Mouse (Mus musculus) megakaryocyte, adult 5-6 weeks (primary cell): Measurements from ENCODE around the gene Gm42417. TPM values are rescaled to one million over a fixed set of nuclear protein-coding genes. Genes with fewer than 3 reads are reported as not detected.
"Not testable (repeated sequence)": the region's sequence is repeated elsewhere in the genome, so short reads cannot be mapped to it uniquely, and the experiment has no call there.

Experiments
- ATAC-seq: 2 replicates; pipeline ENCODE4 v1.8.0; 2016; ENCODE audit warnings: mild to moderate bottlenecking, inconsistent platforms; ENCODE audit not compliant: poor library complexity, severe bottlenecking
- total RNA-seq, 2 experiments: library from RNA; stranded (forward) in 1 of 2; stranded (reverse) in 1 of 2; fragments of 153-499, 151-499 nt in 1 of 2; fragments of 221-1000, 200-1000 nt in 1 of 2; gene quantifications; 2 replicates each; pipeline versions ENCODE4 v1.2.3 to v1.2.4; 2015 to 2017

Gm42417 gene
- total RNA-seq, 2 experiments from 2014 or later, result not detected

- ATAC-seq, result peak; percentile 99
These were observed 7.8 kb upstream of the Gm42417 start, which contains the start of gene Ankrd39 for GRCm38 (mm10) chr1:36546888-36547471. Gene Ankrd39, minus strand, starts transcription at chr1:36547445.

DNA sequence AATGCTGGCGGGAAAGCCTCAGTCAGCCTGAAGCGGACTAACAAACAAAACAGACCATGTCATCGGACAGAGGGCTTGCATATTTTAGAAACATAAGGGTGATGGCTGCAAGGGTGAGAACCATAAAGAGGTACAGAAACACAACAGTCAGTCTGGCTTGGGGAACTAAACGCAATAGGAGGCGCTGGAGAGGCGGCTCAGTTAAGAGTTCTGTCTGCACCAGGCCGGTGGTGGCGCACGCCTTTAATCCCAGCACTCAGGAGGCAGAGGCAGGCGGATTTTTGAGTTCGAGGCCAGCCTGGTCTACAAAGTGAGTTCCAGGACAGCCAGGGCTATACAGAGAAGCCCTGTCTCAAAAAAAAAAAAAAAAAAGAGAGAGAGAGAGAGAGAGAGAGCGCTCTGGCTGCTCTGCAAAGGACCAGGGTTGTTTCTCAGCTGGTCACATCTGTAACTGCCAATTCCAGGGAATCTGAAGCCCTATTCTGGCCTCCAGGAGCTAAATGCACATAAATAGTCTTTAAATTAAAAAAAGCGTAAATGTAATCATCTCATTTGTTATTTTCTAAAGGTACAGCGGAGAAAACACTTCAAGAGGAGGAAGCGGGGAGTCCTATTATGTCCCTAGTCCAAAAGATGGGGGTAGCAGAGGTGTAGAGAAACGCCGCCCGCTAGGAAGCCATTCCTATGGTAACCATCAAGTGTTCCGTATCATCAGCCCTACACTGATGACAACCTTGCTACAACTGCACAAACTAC lies 6.8 kb upstream of the Gm42417 start:
- ATAC-seq, result no peak

DNA sequence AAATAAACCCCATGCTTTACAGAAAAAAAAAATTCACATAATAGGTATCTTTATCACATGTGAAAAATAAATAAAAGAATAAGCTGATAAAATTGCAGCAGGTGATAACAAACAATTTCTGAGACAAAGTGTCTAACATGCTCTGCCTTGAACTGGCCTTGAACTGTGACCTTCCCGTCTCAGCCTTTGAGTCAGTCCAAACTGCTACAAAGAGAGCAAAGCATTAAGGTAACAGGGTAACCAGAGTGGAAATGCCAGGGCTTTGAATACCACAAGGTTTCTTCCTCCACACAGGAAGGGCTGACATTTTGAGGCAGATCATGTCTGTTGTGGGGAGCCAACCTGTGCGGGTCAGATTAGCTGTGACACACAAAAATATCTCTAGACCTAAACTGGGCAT lies 6.2 kb upstream of the Gm42417 start:
- ATAC-seq, result no peak

- no peak for ATAC-seq
These were observed 3.7 kb upstream of the Gm42417 start for GRCm38 (mm10) chr1:36542925-36543324.

DNA sequence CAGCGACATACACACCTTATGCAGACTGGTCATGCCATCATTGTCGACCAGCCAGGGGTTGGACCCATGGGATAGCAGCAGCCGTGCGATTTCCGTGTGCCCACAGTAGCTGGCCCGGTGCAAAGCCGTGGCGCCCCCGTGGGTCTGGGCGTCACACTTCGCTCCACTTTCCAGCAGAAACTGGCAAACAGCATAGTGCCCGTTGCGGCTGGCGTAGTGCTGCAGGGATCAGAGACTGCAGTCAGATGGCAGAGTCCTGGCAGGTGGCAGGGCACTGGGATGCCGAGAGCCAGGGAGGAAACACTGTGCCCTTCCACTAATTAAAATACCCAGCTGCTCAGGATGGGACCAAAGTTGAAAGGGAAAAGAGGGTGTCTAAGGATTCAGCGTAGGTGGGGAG lies 2.6 kb upstream of the Gm42417 start:
- ATAC-seq, result no peak

- ATAC-seq, result no peak
These were observed 1.6 kb upstream of the Gm42417 start for GRCm38 (mm10) chr1:36540807-36541206.

DNA sequence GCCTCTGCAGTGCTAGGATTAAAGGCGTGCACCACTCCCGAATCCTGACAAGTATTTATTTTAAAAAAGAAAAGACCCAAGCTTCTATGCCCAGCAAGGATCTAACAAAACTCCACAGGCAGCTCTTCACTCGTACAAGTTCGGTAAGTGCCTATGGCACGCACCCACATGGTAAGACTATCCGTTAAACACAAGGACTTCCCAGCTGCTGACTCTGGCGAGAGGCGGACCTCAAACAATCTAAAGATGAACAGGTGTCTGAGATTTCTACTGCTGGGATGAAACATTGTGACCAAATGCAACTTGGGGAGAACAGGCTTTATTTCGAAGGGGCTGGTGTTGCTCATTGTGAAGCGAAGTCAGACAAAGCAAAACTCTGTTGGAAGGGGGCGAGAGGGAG lies 903 bp upstream of the Gm42417 start:
- no peak for ATAC-seq

GRCm38 (mm10) chr1:36538727-36539126 lies 502 bp downstream of the Gm42417 start:
- no peak for ATAC-seq

DNA sequence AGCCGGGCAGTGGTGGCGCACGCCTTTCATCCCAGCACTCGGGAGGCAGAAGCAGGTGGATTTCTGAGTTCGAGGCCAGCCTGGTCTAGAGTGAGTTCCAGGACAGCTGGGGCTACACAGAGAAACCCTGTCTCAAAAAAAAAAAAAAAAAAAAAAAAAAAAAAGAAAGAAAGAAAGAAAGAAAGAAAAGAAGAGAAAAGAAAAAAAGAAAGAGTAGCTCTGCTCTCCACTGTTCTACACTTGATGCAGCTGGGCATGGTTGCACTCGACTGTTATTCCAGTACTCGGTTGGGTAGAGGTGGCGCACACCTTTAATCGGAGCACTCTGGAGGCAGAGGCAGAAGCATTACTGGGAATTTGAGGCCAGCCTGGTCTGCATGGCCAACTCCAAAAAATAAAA lies 2.4 kb downstream of the Gm42417 start, which contains the start of gene Ankrd23:
Gene Ankrd23 (minus strand): TSS at position 101 of the 400 bp plus-strand sequence.
- ATAC-seq, result not testable (repeated sequence)

DNA sequence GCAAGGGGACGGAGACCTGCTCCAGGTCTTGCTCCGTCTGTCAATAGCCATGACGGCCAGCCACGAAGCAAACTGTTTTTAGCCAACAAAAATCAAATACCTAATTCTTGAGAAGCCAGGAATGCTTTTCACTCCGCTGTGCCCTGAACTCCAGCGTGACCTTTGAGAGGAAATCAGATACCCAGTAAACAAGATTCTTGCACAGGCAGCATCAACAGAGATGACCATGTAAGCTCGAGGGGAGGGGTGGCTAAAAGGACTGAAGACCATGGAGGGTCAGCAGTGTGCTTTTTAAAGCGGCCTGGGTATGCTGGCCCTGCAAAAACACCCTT lies 2.9 kb downstream of the Gm42417 start:
- no peak for ATAC-seq

DNA sequence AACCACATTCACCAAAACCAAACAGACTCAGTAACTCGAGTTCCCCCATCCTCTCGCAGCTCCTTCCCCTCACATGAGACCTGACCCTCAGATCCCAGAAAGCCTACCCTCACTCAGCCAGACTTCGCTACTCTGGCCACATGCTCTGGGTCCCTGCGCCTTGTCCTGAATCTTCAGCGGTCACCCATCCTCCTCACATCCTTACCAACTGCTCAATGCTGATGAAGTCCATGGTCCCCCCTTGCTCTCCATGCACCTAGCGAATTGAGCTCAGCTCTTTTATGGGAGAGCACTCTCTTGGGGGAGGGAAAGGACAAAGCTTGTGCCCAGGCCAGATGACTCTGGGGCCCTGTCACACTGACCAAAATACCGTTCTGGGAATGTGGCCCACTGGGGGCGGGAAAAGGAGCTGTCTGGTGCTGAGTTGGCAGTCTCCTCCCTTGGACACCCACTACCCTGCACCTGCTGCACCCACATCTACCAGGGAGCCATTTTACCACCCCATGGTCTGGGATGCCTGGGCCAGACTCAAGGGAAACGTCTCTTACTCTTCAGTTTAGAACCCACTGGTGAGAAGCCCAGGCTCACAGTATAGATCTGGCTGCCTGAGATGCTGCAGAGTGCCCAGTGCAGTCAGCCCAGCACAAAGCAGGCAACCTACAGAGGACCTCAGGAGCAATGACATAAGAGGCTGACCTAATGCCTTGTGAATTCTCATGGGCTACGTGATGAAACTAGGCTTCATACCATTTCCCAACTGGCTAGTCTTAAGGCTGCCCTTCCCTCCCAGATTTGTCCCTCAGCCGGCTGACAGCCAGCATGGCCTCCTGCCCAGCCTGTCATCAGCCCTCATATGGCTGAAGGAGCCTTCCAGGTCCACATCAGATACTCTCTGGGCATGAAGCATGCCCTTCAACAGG lies 3.5 kb downstream of the Gm42417 start:
- ATAC-seq, result no peak

DNA sequence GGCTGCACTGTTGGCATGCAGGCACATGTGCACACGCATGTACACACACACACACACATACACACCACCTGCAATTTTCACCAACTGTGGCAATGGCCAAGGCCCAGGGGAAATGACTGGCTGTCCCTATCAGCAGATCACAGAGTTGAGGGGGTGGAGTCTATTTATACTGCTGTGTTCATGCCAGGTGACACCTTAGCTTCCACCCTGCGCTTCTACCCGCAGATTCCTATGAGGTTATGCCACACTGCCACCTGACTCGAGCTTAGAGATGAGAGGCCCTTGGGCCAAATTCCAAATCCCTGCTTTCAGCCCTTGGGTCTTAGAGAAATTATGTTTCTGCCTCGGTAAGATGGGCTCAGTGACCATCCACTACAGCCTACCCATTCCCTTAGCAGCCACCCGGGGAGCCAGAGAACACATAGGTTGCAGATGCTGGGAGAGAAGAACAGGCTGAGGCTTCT lies 4.6 kb downstream of the Gm42417 start:
- 0 out of 2 replicates have a peak, but pooled peaks have one; percentile 12 for ATAC-seq

- no peak for ATAC-seq
These were observed 5.7 kb downstream of the Gm42417 start for GRCm38 (mm10) chr1:36533546-36533945.

GRCm38 (mm10) chr1:36531461-36531860 lies 7.8 kb downstream of the Gm42417 start:
- no peak for ATAC-seq

DNA sequence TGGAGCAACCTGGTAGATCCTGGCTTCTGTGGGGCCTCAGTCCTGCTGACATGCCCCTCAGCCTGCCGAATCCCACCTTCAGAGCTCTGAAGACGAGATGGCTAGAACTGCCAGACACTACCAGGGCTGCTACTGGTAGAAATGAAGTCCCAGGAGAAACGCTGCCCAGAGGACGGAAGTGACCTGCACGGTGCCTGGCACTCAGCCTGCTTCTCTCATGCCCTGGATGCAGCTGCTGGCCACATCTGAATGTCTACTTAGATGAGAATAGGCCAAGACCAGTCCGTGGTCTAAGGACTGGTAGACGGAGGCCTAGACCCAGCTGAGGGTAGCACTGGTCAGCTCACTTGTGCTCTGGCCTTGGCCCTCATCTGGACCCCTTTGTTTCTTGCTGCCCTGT lies 8.3 kb downstream of the Gm42417 start:
- ATAC-seq, result no peak

GRCm38 (mm10) chr1:36530485-36530884 lies 8.7 kb downstream of the Gm42417 start:
- no peak for ATAC-seq

DNA sequence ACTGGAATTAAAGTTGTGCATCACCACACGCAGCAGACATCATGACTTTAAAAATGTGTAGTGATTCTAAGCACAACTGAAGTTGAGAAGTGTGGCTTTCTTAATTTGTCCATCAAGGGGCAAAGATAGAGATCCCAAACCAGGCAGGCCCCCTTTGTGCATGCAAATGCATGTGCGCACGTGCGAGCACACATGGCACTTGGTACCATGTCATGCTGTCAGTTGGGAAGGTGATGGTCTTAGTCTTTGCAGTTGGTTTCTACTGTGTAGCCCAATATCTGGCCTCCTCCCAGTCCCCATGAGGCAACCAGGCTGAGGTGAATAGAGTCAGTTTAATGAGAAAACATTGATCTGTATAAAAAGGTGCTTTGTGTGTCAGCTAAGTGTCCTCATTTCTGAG lies 9.4 kb downstream of the Gm42417 start:
- ATAC-seq, result no peak

- ATAC-seq, result no peak
These were observed 10.0 kb downstream of the Gm42417 start for GRCm38 (mm10) chr1:36529274-36529673.

DNA sequence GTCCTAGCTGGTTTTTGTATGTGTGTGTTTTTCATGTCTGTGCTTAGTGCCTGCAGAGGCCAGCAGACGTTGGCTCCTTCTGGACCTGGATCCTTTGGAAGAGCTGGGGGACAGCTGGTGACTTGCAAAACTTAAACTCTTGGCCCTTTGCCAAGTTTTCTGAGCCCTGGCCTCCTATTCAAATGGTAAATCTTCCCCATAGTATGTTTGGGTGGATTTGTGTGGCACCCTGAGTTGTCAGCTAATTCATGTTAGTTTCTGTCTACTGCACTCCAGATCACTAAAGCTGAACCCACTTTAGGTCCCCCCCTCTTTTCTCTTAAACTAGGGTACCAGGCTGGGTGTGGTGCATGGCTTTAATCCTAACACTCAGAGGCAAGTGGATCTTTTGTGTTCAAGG lies 10.9 kb downstream of the Gm42417 start:
- no peak for ATAC-seq

DNA sequence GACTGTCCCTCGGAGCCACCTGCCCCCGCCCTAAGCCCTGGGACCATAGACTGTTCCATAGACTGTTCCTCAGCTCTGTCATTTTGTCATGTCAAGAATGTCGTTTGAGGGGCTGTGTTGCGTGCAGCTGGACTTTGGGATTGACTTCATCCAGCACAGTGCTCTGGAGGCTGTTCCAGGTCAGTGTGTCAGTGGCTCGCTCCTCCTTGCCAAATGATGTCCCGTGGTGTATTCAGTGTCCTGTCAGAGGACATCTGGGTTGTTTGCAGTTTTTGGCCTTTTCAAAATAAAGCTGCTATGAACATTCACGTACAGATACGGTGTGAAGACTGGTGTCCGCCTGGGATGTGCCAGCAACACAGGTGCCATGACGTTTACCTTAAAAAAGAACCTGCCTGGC lies 12.3 kb downstream of the Gm42417 start:
- ATAC-seq, result no peak

DNA sequence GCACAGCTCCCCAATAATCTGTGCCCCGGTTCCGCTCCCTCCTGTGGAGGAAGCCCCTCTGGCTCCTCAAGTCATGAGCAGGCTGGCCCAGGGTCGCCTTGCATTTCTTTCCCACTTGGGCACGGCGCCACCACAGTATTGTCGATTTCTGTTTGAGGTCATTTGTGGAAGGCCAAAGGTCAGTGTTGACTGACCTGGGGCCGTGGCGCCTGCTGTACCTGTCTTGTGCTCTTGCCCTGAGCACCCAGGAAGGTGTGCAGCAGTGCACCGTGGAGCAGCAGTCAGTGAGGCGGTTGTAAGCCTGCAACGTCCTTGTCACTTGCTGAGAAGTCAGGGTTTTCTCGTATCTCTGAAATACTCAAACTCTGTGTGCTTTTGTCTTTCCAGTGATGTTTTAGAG lies 13.5 kb downstream of the Gm42417 start:
- no peak for ATAC-seq
